Mouse (Mus musculus): ENCODE results near the gene Obsl1. TPM values are rescaled to one million over a fixed set of nuclear protein-coding genes. Genes with fewer than 3 reads are reported as not detected.

The Obsl1 gene
- total RNA-seq, 2 experiments from 2014 or later: 24.1 to 26.3 TPM

- no peak for DNase-seq
These were observed 12.2 kb upstream of the Obsl1 start for GRCm38 (mm10) chr1:75518427-75518826.

- no peak for DNase-seq
These were observed 11.7 kb upstream of the Obsl1 start for GRCm38 (mm10) chr1:75517984-75518383.

GRCm38 (mm10) chr1:75516703-75517380 is 10.6 kb upstream of the Obsl1 start:
- no peak for DNase-seq

GRCm38 (mm10) chr1:75512550-75512949 is 6.3 kb upstream of the Obsl1 start:
- DNase-seq: no peak

- no peak for DNase-seq
These were observed 5.4 kb upstream of the Obsl1 start for GRCm38 (mm10) chr1:75511437-75512210.

- no peak for DNase-seq
These were observed 3.9 kb upstream of the Obsl1 start for GRCm38 (mm10) chr1:75510154-75510553.

- no peak for DNase-seq
These were observed 3.3 kb upstream of the Obsl1 start for GRCm38 (mm10) chr1:75509586-75509985.

- DNase-seq: no peak
These were observed 754 bp upstream of the Obsl1 start, which contains the start of gene Inha for GRCm38 (mm10) chr1:75507006-75507405. TSS of gene Inha (plus strand) at chr1:75507077.

GRCm38 (mm10) chr1:75505159-75505955 is 895 bp downstream of the Obsl1 start:
- peak; percentile 72 to 74 for DNase-seq

GRCm38 (mm10) chr1:75504256-75505045 is 1.8 kb downstream of the Obsl1 start:
- peak; percentile 42 to 69 for DNase-seq

- no peak for DNase-seq
These were observed 2.6 kb downstream of the Obsl1 start for GRCm38 (mm10) chr1:75503651-75503980.

- DNase-seq: no peak
These were observed 3.2 kb downstream of the Obsl1 start for GRCm38 (mm10) chr1:75502945-75503650.

- no peak for DNase-seq
These were observed 4.3 kb downstream of the Obsl1 start for GRCm38 (mm10) chr1:75501905-75502304.

GRCm38 (mm10) chr1:75499441-75499840 is 6.8 kb downstream of the Obsl1 start:
- no peak for DNase-seq

- DNase-seq: no peak
These were observed 7.4 kb downstream of the Obsl1 start for GRCm38 (mm10) chr1:75498897-75499296.

GRCm38 (mm10) chr1:75494878-75495548 is 11.2 kb downstream of the Obsl1 start:
- no peak for DNase-seq

GRCm38 (mm10) chr1:75492579-75493170 is 13.6 kb downstream of the Obsl1 start:
- DNase-seq: no peak

- DNase-seq: no peak
These were observed 15.3 kb downstream of the Obsl1 start for GRCm38 (mm10) chr1:75490785-75491551.

GRCm38 (mm10) chr1:75487405-75488161 is 18.7 kb downstream of the Obsl1 start:
- DNase-seq: peak; percentile 47 to 50

Data from layer of hippocampus, postnatal 36 days (tissue).